Mouse (Mus musculus): ENCODE results near the gene Vmn1r127.
"Not testable (repeated sequence)": the region's sequence is repeated elsewhere in the genome, so short reads cannot be mapped to it uniquely, and the experiment has no call there.

The Vmn1r127 gene

DNA sequence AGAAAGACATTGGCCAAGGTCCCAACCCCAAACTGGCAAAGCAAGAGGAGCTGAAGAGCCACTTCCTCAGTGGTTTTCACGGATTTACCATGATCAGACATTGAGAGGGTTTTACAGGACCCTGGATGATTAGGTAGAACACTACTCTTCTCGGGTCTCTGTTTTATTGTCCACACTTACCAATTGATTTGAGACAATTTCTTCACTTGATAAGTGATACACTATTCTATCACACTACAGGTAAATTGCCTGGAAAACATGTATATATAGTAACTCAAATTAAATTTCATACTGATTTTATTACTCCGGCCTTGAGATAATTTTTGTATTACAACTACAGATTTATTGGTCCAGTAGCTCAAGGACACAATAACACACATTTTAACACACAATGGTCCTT lies at the start of gene Vmn1r127:
Gene Vmn1r127, minus strand, starts transcription at position 101 of the 400 bp plus-strand sequence.
- not testable (repeated sequence) for TF ChIP-seq GATA4 (IDR thresholded peaks at IDR 0.05; ENCODE audit: insufficient replicate concordance, low read length)

DNA sequence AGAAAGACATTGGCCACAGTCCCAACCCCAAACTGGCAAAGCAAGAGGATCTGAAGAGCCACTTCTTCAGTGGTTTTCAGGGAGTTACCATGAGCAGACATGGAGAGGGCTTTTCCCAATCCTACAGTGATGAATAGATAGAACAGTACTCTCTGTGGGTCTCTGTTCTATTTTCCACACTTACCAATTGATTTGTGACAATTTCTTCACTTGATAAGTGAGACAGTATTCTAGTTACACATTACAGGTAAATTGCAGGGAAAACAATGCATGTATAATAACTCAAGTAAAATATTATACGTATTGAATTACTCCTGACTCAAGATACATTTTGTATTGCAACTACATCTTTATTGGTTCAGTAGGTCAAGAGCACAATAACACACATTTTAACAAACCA lies 41.5 kb upstream of the Vmn1r127 start, which contains the start of gene Vmn1r129:
Gene Vmn1r129, minus strand, starts transcription at position 101 of the 400 bp plus-strand sequence.
- not testable (repeated sequence) for TF ChIP-seq GATA4 (IDR thresholded peaks at IDR 0.05; ENCODE audit: insufficient replicate concordance, low read length)

GRCm38 (mm10) chr7:21349073-21349472 lies 29.4 kb upstream of the Vmn1r127 start, which contains the start of gene Vmn1r128:
Gene Vmn1r128, plus strand, starts transcription at chr7:21349373.
- not testable (repeated sequence) for TF ChIP-seq GATA4 (IDR thresholded peaks at IDR 0.05; ENCODE audit: insufficient replicate concordance, low read length)

- TF ChIP-seq GATA4 (IDR thresholded peaks at IDR 0.05; ENCODE audit: insufficient replicate concordance, low read length), result not testable (repeated sequence)
Measured at GRCm38 (mm10) chr7:21301367-21301766, 18.3 kb downstream of the Vmn1r127 start, which contains the start of gene Vmn1r126. Gene Vmn1r126, minus strand, starts transcription at chr7:21301467.

GRCm38 (mm10) chr7:21271879-21272278 lies 47.8 kb downstream of the Vmn1r127 start, which contains the start of gene Vmn1r125:
Gene Vmn1r125, plus strand, starts transcription at chr7:21272179.
- TF ChIP-seq GATA4 (IDR thresholded peaks at IDR 0.05; ENCODE audit: insufficient replicate concordance, low read length), result not testable (repeated sequence)
